ENCODE assay signal across 15 mouse cellular contexts in genomic region chr14:74848224-74848623, GRCm38 (mm10).
DNase-seq lines count a peak whose midpoint lies in the region; ATAC-seq and TF ChIP-seq lines count a peak whose summit lies in the region.
"Had no signal": no experiment of that assay in that cellular context is flagged by ENCODE, and none has a peak within 500 bp of the region (broad histone marks: within the 10 kb centered on the region; RNA-seq: fewer than 3 reads in every experiment).

No protein-coding gene starts in this region.

- H3K4me2 ChIP-seq in kidney, embryonic 15.5 days: no peak overlapping the region
- H3K4me2 ChIP-seq in stomach, embryonic 14.5 days (replicated peaks; ENCODE audit: low read depth, low read length): no peak overlapping the region
- H3K4me2 ChIP-seq in stomach, postnatal 0 days (replicated peaks; ENCODE audit: low read depth): no peak overlapping the region
- H3K4me2 ChIP-seq in forebrain, embryonic 11.5 days (ENCODE audit: low read depth, low read length, severe bottlenecking): no peak overlapping the region
- H3K4me2 ChIP-seq: midbrain, embryonic 13.5 days had no signal

- no peaks in the 10 kb centered on the region for H3K27me3 ChIP-seq in heart, embryonic 10.5 days (ENCODE audit: insufficient read depth, poor library complexity, severe bottlenecking)
- no peaks in the 10 kb centered on the region for H3K27me3 ChIP-seq in kidney, embryonic 15.5 days
- H3K27me3 ChIP-seq in stomach, embryonic 14.5 days (ENCODE audit: control insufficient read depth, insufficient read depth, low read length): no peaks in the 10 kb centered on the region
- H3K27me3 ChIP-seq in stomach, postnatal 0 days (ENCODE audit: control insufficient read depth, insufficient read depth, low read length): no peaks in the 10 kb centered on the region
- no peaks in the 10 kb centered on the region for H3K27me3 ChIP-seq in forebrain, embryonic 11.5 days (ENCODE audit: control insufficient read depth, insufficient read depth, low read length)
- H3K27me3 ChIP-seq: midbrain, embryonic 13.5 days had no signal

- no peak for TF ChIP-seq CTCF in stomach, postnatal 0 days (IDR thresholded peaks at IDR 0.05; ENCODE audit: low read depth)

- intact Hi-C loops in heart, postnatal 36 days (cut with DNase I): loop anchor here (5.0 kb wide), 1 partner anchor 34 kb away; no protein-coding TSS in a partner anchor

- no peaks in the 10 kb centered on the region for H3K36me3 ChIP-seq in heart, embryonic 10.5 days
- H3K36me3 ChIP-seq in kidney, embryonic 15.5 days: no peaks in the 10 kb centered on the region
- no peaks in the 10 kb centered on the region for H3K36me3 ChIP-seq in stomach, embryonic 14.5 days (ENCODE audit: control insufficient read depth, insufficient read depth, low read length)
- no peaks in the 10 kb centered on the region for H3K36me3 ChIP-seq in stomach, postnatal 0 days (ENCODE audit: control insufficient read depth, insufficient read depth, low read length)
- no peaks in the 10 kb centered on the region for H3K36me3 ChIP-seq in forebrain, embryonic 11.5 days (ENCODE audit: control insufficient read depth, insufficient read depth, low read length)
- H3K36me3 ChIP-seq: forebrain, embryonic 10.5 days; midbrain, embryonic 13.5 days had no signal

- DNase-seq in heart, embryonic 10.5 days (ENCODE audit: low spot score): no peak
- no peak for DNase-seq in heart, postnatal 36 days
- DNase-seq in kidney, postnatal 25 days: no peak
- no peak for DNase-seq in stomach, postnatal 0 days (ENCODE audit: low spot score)
- no peak for DNase-seq in forebrain, embryonic 11.5 days (ENCODE audit: low spot score)
- DNase-seq in layer of hippocampus, adult 9-10 months (ENCODE audit: low spot score): no peak
- DNase-seq: adrenal gland, postnatal 25 days; cerebellum, postnatal 14 days; lung, adult 2 months; right cerebral cortex, postnatal 4 days had no signal

- peak overlapping the region; percentile 83; the same call in 1 of the 2 replicates for H3K27ac ChIP-seq in heart, embryonic 10.5 days
- H3K27ac ChIP-seq in kidney, embryonic 15.5 days: peak overlapping the region; percentile 86
- H3K27ac ChIP-seq in stomach, embryonic 14.5 days (ENCODE audit: low read length): 0 out of 2 replicates have a peak overlapping the region, but pooled peaks have one; percentile 16
- H3K27ac ChIP-seq in stomach, postnatal 0 days (replicated peaks): no peak overlapping the region
- no peak overlapping the region for H3K27ac ChIP-seq in forebrain, embryonic 11.5 days (ENCODE audit: low read depth, low read length)
- H3K27ac ChIP-seq: midbrain, embryonic 13.5 days had no signal

- no peak for ATAC-seq in kidney, embryonic 15.5 days (replicated peaks; ENCODE audit: low FRiP score)
- no peak for ATAC-seq in stomach, embryonic 14.5 days (ENCODE audit: insufficient number of reproducible peaks, insufficient read depth, low FRiP score, low read depth)
- no peak for ATAC-seq in stomach, postnatal 0 days (ENCODE audit: low FRiP score, low TSS enrichment)
- ATAC-seq in forebrain, embryonic 11.5 days (replicated peaks; ENCODE audit: low FRiP score): no peak
- ATAC-seq: hindbrain, embryonic 16.5 days; midbrain, embryonic 13.5 days had no signal

- 90% methylated on average over 5 of the region's 5 CpGs for WGBS in heart, embryonic 10.5 days
- WGBS in kidney, embryonic 15.5 days: 85% methylated on average over 5 of the region's 5 CpGs
- WGBS in stomach, embryonic 14.5 days: 92% methylated on average over 5 of the region's 5 CpGs
- 91% methylated on average over 5 of the region's 5 CpGs for WGBS in stomach, postnatal 0 days
- WGBS in forebrain, embryonic 11.5 days: 97% methylated on average over 5 of the region's 5 CpGs

- H3K4me1 ChIP-seq in heart, embryonic 10.5 days: peaks cover 56% of the 10 kb centered on the region
- H3K4me1 ChIP-seq in kidney, embryonic 15.5 days: peaks cover 60% of the 10 kb centered on the region
- peaks cover 25% of the 10 kb centered on the region for H3K4me1 ChIP-seq in stomach, embryonic 14.5 days (ENCODE audit: control insufficient read depth, insufficient read depth, low read length)
- H3K4me1 ChIP-seq in stomach, postnatal 0 days (replicated peaks; ENCODE audit: control insufficient read depth, insufficient read depth): no peaks in the 10 kb centered on the region; the same call in 1 of the 2 replicates
- H3K4me1 ChIP-seq in forebrain, embryonic 11.5 days (replicated peaks; ENCODE audit: control insufficient read depth, insufficient read depth, low read length): peaks cover 8% of the 10 kb centered on the region

- TF ChIP-seq EP300 in stomach, postnatal 0 days (optimal IDR thresholded peaks at IDR 0.05): no peak

- no peak overlapping the region for H3K9ac ChIP-seq in kidney, embryonic 15.5 days
- no peak overlapping the region for H3K9ac ChIP-seq in stomach, embryonic 14.5 days (replicated peaks; ENCODE audit: low read depth, low read length)
- no peak overlapping the region for H3K9ac ChIP-seq in stomach, postnatal 0 days (ENCODE audit: low read length)
- H3K9ac ChIP-seq in forebrain, embryonic 11.5 days (ENCODE audit: low read length): no peak overlapping the region
- H3K9ac ChIP-seq: midbrain, embryonic 13.5 days had no signal

- no peak overlapping the region for H3K4me3 ChIP-seq in heart, embryonic 10.5 days
- no peak overlapping the region for H3K4me3 ChIP-seq in kidney, embryonic 15.5 days (replicated peaks)
- no peak overlapping the region for H3K4me3 ChIP-seq in stomach, embryonic 14.5 days (ENCODE audit: low read depth, low read length)
- H3K4me3 ChIP-seq in stomach, postnatal 0 days (ENCODE audit: low read depth, low read length): no peak overlapping the region
- no peak overlapping the region for H3K4me3 ChIP-seq in forebrain, embryonic 11.5 days (ENCODE audit: low read depth, low read length)
- H3K4me3 ChIP-seq: forebrain, embryonic 10.5 days; midbrain, embryonic 13.5 days had no signal

- H3K9me3 ChIP-seq in heart, embryonic 10.5 days: no peaks in the 10 kb centered on the region
- H3K9me3 ChIP-seq in kidney, embryonic 15.5 days (replicated peaks): no peaks in the 10 kb centered on the region
- no peaks in the 10 kb centered on the region for H3K9me3 ChIP-seq in stomach, embryonic 14.5 days (ENCODE audit: control insufficient read depth, low read depth, low read length)
- H3K9me3 ChIP-seq in stomach, postnatal 0 days (ENCODE audit: control insufficient read depth, low read length): no peaks in the 10 kb centered on the region
- no peaks in the 10 kb centered on the region for H3K9me3 ChIP-seq in forebrain, embryonic 11.5 days (ENCODE audit: control insufficient read depth, low read length)
- H3K9me3 ChIP-seq: forebrain, embryonic 10.5 days; midbrain, embryonic 13.5 days had no signal

Comparison
In these comparisons a context has a peak if more than half of its experiments do, and no peak if none do; other contexts are left out.
1. H3K27ac ChIP-seq: peak in heart, embryonic 10.5 days (single experiment), kidney, embryonic 15.5 days (single experiment) and stomach, embryonic 14.5 days (single experiment); none in stomach, postnatal 0 days (single experiment) and forebrain, embryonic 11.5 days (single experiment).